Mouse (Mus musculus) liver, embryonic 14.5 days (tissue): Measurements from ENCODE around the gene Sfi1.
"Not testable (repeated sequence)": the region's sequence is repeated elsewhere in the genome, so short reads cannot be mapped to it uniquely, and the experiment has no call there.

Experiments used
- CTCF ChIP-seq: IDR thresholded peaks from 2 replicates; pipeline ENCODE4 v1.5.1; 2016; ENCODE audit warnings: antibody characterized with exemption, low read depth, control low read depth
- EP300 ChIP-seq: IDR thresholded peaks from 2 replicates; pipeline ENCODE4 v1.6.1; 2016; ENCODE audit warnings: antibody characterized with exemption, low read depth

- not testable (repeated sequence) for TF ChIP-seq CTCF, EP300
These were observed 7.4 kb upstream of the Sfi1 start for GRCm38 (mm10) chr11:3200636-3201035.
